Mouse (Mus musculus) embryonic facial prominence, embryonic 15.5 days (tissue): ENCODE results near the gene Akr1c12. TPM values are rescaled to one million over a fixed set of nuclear protein-coding genes. Genes with fewer than 3 reads are reported as not detected.
A peak's percentile ranks its signal among the peaks of the same experiment; 100 is the strongest.
"Not testable (repeated sequence)": the region's sequence is repeated elsewhere in the genome, so short reads cannot be mapped to it uniquely, and the experiment has no call there.

Experiments
- ATAC-seq: fragments of 200-750 bp; cut with Nextera tagmentation; 2 replicates; pipeline ENCODE4 v1.8.0; 2017; ENCODE audit warnings: low read depth, moderate TSS enrichment; ENCODE audit not compliant: insufficient number of reproducible peaks, low FRiP score, low TSS enrichment
- H3K27ac ChIP-seq: fragments of 300-500 bp; sonication (generic); replicated peaks from 2 replicates; pipeline ENCODE4 v1.5.1; 2015; ENCODE audit warnings: mild to moderate bottlenecking, inconsistent platforms
- H3K27me3 ChIP-seq: fragments of 300-500 bp; sonication (generic); 2 replicates; pipeline ENCODE4 v1.6.1; 2015; ENCODE audit warnings: inconsistent platforms
- H3K36me3 ChIP-seq: fragments of 300-500 bp; sonication (generic); 2 replicates; pipeline ENCODE4 v1.6.1; 2015; ENCODE audit warnings: mild to moderate bottlenecking, inconsistent platforms
- H3K4me1 ChIP-seq: fragments of 300-500 bp; sonication (generic); 2 replicates; pipeline ENCODE4 v1.6.1; 2015; ENCODE audit warnings: inconsistent platforms
- H3K4me2 ChIP-seq: fragments of 300-500 bp; sonication (generic); replicated peaks from 2 replicates; pipeline ENCODE4 v1.6.1; 2015; ENCODE audit warnings: mild to moderate bottlenecking, inconsistent platforms
- H3K4me3 ChIP-seq: fragments of 300-500 bp; sonication (generic); replicated peaks from 2 replicates; pipeline ENCODE4 v1.5.1; 2015; ENCODE audit warnings: mild to moderate bottlenecking, inconsistent platforms
- H3K9ac ChIP-seq: fragments of 300-500 bp; sonication (generic); 2 replicates; pipeline ENCODE4 v1.6.1; 2015; ENCODE audit warnings: inconsistent platforms
- H3K9me3 ChIP-seq: fragments of 300-500 bp; sonication (generic); replicated peaks from 2 replicates; pipeline ENCODE4 v1.6.1; 2016; ENCODE audit warnings: inconsistent platforms
- WGBS: fragments of 180-500 bp; shearing (Covaris S2); methylation state at CpG from one replicate; pipeline ENCODE4 v1.1.7; 2015; 5-methylcytosine and 5-hydroxymethylcytosine counted together
- polyA plus RNA-seq: library from polyadenylated mRNA; unstranded; fragments of >200 nt; fragmentation: Nextera tagmentation; extraction: Ambion mirVana; gene quantifications from 2 replicates; pipeline ENCODE4 v1.2.1, GENCODE M21; 2015

Gene Akr1c12
- polyA plus RNA-seq, 1 experiment from 2014 or later, result not detected

- Histone ChIP-seq H3K4me3 (no peak overlapping the region), H3K36me3 (no peaks in the 10 kb centered on the region), H3K9ac (no peak overlapping the region), H3K27ac (no peak overlapping the region), H3K27me3 (no peaks in the 10 kb centered on the region), H3K4me2 (no peak overlapping the region), H3K4me1 (no peaks in the 10 kb centered on the region), H3K9me3 (no peaks in the 10 kb centered on the region)
- WGBS, result 74% methylated on average over 6 of the region's 6 CpGs
- no peak for ATAC-seq
Measured at GRCm38 (mm10) chr13:4257349-4257748, 21.9 kb downstream of the Akr1c12 start.

- ATAC-seq, H3K4me3 ChIP-seq, H3K9ac ChIP-seq, H3K27me3 ChIP-seq, H3K4me2 ChIP-seq, H3K36me3 ChIP-seq, H3K27ac ChIP-seq, H3K4me1 ChIP-seq, H3K9me3 ChIP-seq: not testable (repeated sequence)
Measured at GRCm38 (mm10) chr13:4256894-4257293, 22.3 kb downstream of the Akr1c12 start.

- H3K4me3 ChIP-seq, result no peak overlapping the region
- no peak overlapping the region for H3K27ac ChIP-seq
- H3K27me3 ChIP-seq, result no peaks in the 10 kb centered on the region
- H3K9me3 ChIP-seq, result no peaks in the 10 kb centered on the region
- 66% methylated on average over 3 of the region's 3 CpGs for WGBS
- no peak overlapping the region for H3K9ac ChIP-seq
- H3K4me1 ChIP-seq, result peaks cover 4% of the 10 kb centered on the region; the same call in 1 of the 2 replicates
- no peak overlapping the region for H3K4me2 ChIP-seq
- no peak for ATAC-seq
- no peaks in the 10 kb centered on the region for H3K36me3 ChIP-seq
Measured at GRCm38 (mm10) chr13:4249347-4249746, 29.9 kb downstream of the Akr1c12 start.

GRCm38 (mm10) chr13:4244861-4245559, 34.2 kb downstream of the Akr1c12 start:
- Histone ChIP-seq H3K27me3 (no peaks in the 10 kb centered on the region), H3K4me3 (peak overlapping the region; percentile 27; the same call in 1 of the 2 replicates), H3K9ac (no peak overlapping the region), H3K9me3 (no peaks in the 10 kb centered on the region), H3K4me1 (peaks cover 4% of the 10 kb centered on the region; the same call in 1 of the 2 replicates), H3K4me2 (peak overlapping the region; percentile 51), H3K36me3 (no peaks in the 10 kb centered on the region), H3K27ac (no peak overlapping the region)
- peak; percentile 43; the same call in 1 of the 2 replicates for ATAC-seq
- WGBS, result 3% methylated on average over 13 of the region's 13 CpGs

- H3K36me3 ChIP-seq, result no peaks in the 10 kb centered on the region
- no peaks in the 10 kb centered on the region for H3K9me3 ChIP-seq
- H3K4me2 ChIP-seq, result no peak overlapping the region
- H3K27me3 ChIP-seq, result no peaks in the 10 kb centered on the region
- 70% methylated on average over 3 of the region's 3 CpGs for WGBS
- no peak for ATAC-seq
- H3K4me1 ChIP-seq, result no peaks in the 10 kb centered on the region
- H3K9ac ChIP-seq, result no peak overlapping the region
- no peak overlapping the region for H3K4me3 ChIP-seq
- no peak overlapping the region for H3K27ac ChIP-seq
Measured at GRCm38 (mm10) chr13:4233536-4234172, 45.6 kb downstream of the Akr1c12 start.

- H3K27me3 ChIP-seq, result no peaks in the 10 kb centered on the region
- no peak overlapping the region for H3K9ac ChIP-seq
- 78% methylated on average over 1 of the region's 1 CpGs for WGBS
- no peaks in the 10 kb centered on the region for H3K4me1 ChIP-seq
- ATAC-seq, result no peak
- H3K36me3 ChIP-seq, result no peaks in the 10 kb centered on the region
- H3K4me3 ChIP-seq, result no peak overlapping the region
- H3K4me2 ChIP-seq, result no peak overlapping the region
- H3K9me3 ChIP-seq, result no peaks in the 10 kb centered on the region
- no peak overlapping the region for H3K27ac ChIP-seq
Measured at GRCm38 (mm10) chr13:4233135-4233534, 46.1 kb downstream of the Akr1c12 start.

- Histone ChIP-seq H3K4me1 (no peaks in the 10 kb centered on the region), H3K27ac (no peak overlapping the region), H3K4me2 (no peak overlapping the region), H3K36me3 (no peaks in the 10 kb centered on the region), H3K4me3 (no peak overlapping the region), H3K9ac (no peak overlapping the region), H3K27me3 (no peaks in the 10 kb centered on the region), H3K9me3 (no peaks in the 10 kb centered on the region)
- ATAC-seq, result no peak
- WGBS, result 88% methylated on average over 8 of the region's 8 CpGs
Measured at GRCm38 (mm10) chr13:4230841-4231623, 48.2 kb downstream of the Akr1c12 start.

GRCm38 (mm10) chr13:4228441-4228840, 50.8 kb downstream of the Akr1c12 start, which contains the start of gene Akr1c19:
Gene Akr1c19 (plus strand): TSS chr13:4228700.
- Histone ChIP-seq H3K36me3 (no peaks in the 10 kb centered on the region), H3K9ac (no peak within 1 kb of the TSS), H3K4me3 (no peak within 1 kb of the TSS), H3K4me2 (no peak within 1 kb of the TSS), H3K9me3 (no peaks in the 10 kb centered on the region), H3K27ac (no peak within 1 kb of the TSS), H3K4me1 (no peaks in the 10 kb centered on the region), H3K27me3 (no peaks in the 10 kb centered on the region)
- ATAC-seq, result no peak
- 48% methylated on average over 1 of the region's 1 CpGs for WGBS

Other genes starting within 250 kb of the Akr1c12 start
- gene Akr1c14, start 230.4 kb downstream of the Akr1c12 start, polyA plus RNA-seq, result 2.1 and 2.3 TPM in 2 replicates
- gene Akr1c18, start 128.8 kb downstream of the Akr1c12 start, polyA plus RNA-seq, result 3.1 and 3.2 TPM in 2 replicates
- gene Akr1c13, start 88.3 kb downstream of the Akr1c12 start, polyA plus RNA-seq, result 2.2 and 2.4 TPM in 2 replicates
- 0.26 and 0.43 TPM in 2 replicates for gene Akr1c19, start 50.7 kb downstream of the Akr1c12 start, polyA plus RNA-seq
- not detected in 2 replicates for gene Akr1c6, start 154.9 kb upstream of the Akr1c12 start, polyA plus RNA-seq
- gene Akr1c20, start 243.9 kb upstream of the Akr1c12 start, polyA plus RNA-seq, result not detected in 2 replicates